Mouse (Mus musculus) mature B cell (primary cell): ENCODE results near the gene Klra17.
"Not testable (repeated sequence)": the region's sequence is repeated elsewhere in the genome, so short reads cannot be mapped to it uniquely, and the experiment has no call there.

ENCODE experiments used
- in situ Hi-C: fragments of 300-500 bp; cut with MboI; formaldehyde crosslinking; loops from 2 replicates; pipeline ENCODE4 v1.14.3; 2019

Klra17 gene

DNA sequence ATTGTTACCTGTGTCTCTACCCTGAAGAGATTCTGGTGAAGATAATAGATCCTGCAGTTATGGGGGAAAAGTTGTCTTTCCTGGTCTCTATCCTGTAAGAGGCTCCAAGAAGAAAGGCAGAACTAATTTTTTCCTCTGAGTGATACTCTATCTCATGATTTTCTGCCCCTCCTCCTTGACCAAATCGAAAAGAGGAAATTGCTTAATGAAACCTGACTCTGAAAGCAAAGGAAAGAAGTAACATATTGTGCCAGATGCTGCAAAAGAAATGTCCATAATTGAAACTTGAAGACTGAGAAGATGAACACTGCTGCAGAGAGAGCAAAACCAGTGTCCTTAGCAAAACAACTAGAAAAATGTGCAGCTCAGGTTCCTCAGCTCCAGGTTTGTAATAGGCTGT lies at the start of gene Klra17:
Gene Klra17, minus strand, starts transcription at position 124 of the 400 bp plus-strand sequence.
- in situ Hi-C loops = no loop called here

DNA sequence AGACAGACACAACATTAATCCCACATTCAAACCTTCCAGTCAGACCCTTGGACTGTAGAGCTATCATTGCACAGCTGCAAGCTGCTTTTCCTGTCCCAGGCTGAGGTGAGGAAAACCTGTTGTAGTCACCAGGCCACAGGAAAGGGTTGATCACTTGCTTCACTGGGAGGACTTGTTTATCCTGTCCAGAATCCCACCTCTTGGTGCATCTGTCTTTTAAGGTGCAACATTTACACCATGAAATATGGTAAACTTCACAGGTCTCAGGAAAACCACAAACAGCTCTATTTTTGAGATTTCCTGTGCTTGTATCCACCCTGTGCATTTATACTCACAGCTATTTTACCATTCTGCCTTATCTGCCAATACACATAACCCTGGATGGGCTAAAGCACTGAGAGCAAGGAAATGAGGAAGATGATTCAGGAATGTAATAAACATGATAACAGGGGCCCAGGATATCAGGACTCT lies 41.0 kb upstream of the Klra17 start, which contains the start of gene Klra5:
Gene Klra5, minus strand, starts transcription at position 175 of the 471 bp plus-strand sequence.
- in situ Hi-C loops = not testable (repeated sequence)

DNA sequence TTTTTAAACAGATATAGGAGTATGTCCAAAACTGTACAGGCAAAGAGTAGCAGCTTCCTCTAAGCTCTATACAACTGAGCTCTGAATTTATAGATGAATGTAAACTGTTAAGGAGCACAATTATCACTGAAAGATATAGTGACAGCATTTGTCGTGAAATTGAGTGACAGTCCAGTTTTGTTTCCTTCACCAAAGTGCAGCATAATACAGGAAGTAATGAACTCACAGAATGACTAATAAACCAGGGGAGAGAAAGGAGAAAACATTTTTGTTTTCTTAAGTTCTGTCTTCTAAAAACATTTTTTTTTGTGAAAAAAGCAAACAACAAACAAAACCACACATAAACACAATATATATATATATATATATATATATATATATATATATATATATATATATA lies 40.5 kb upstream of the Klra17 start:
- in situ Hi-C loops = no loop called here

DNA sequence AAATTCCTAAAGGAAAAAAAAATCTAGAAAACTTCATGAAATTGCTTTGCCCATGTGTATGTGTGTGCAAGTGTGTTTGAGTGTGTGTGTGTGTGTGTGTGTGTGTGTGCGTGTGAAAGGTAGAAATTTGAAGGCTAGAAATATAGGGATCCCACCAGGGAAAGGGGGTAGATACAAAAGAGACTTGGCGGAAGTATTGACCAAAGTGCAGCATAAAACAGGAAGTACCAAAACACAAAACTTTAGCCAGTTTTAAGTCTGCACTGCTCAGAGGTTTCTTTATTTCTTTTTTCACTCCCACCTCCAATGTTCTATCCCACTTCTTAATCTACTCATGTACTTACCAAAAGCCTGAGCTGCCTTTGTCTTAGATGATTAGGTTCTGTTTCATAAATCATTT lies 6.1 kb upstream of the Klra17 start:
- in situ Hi-C loops = no loop called here

DNA sequence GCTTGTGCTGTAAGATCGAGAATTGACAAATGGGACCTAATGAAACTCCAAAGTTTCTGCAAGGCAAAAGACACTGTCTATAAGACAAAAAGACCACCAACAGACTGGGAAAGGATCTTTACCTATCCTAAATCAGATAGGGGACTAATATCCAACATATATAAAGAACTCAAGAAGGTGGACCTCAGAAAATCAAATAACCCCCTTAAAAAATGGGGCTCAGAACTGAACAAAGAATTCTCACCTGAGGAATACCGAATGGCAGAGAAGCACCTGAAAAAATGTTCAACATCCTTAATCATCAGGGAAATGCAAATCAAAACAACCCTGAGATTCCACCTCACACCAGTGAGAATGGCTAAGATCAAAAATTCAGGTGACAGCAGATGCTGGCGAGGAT lies 14.1 kb downstream of the Klra17 start, which contains the start of gene Gm17631:
Gene Gm17631, plus strand, starts transcription at position 301 of the 400 bp plus-strand sequence.
- in situ Hi-C loops = not testable (repeated sequence)

DNA sequence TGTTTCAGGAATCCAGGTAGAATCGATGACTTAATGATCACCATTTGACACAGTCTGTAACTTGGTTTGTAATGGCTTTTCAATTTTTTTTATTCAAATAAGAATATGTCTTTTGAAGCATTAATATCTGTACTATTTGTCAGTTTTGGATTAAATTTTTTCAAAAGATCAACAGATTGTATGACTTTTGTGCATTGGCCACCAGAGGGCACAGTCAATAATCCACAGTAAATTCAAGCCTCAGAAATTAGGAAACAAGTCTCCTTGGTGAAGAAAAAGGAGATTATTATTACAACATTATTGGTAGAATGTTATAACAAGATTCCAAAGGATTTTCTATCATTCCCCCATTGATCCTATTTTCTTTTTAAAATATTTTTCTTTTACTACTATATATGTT lies 50.9 kb downstream of the Klra17 start:
- in situ Hi-C loops = no loop called here

DNA sequence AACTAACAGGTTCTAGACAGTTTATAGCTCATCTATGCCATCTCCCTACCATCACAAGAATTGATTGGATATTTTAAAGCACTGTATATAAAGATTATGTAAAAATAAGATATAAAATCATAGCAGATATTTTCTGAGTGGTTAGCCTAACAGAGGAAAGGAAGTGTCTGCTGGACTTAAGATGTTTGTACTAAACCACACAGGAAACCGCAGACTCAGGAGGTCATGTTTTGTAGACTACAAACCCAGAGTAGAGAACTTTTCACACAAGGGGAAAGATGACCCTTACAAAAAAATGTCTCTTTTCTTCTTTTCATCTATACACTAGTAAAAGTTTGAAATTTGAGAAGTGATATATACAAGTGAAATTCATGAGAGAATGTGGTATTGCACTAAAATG lies 52.5 kb downstream of the Klra17 start:
- in situ Hi-C loops = no loop called here

DNA sequence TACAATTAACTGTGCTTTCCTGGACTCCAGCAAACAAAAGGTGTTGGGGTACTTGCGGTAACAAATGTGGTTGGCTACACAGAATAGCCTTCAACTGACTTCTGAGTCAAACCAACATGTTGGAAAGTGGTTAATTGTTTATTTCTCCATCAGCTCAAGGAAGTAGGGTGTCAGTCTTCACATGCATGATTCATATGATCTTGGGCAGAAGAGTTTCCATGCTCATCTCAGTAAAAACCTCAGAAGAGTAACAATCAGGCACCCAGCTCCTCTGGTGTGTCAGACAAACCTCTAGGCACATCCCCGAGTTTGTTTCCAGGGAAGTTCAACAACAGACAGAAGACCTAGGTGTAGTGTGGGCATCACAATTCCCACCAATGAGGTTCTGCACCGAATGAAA lies 58.7 kb downstream of the Klra17 start:
- in situ Hi-C loops = no loop called here

DNA sequence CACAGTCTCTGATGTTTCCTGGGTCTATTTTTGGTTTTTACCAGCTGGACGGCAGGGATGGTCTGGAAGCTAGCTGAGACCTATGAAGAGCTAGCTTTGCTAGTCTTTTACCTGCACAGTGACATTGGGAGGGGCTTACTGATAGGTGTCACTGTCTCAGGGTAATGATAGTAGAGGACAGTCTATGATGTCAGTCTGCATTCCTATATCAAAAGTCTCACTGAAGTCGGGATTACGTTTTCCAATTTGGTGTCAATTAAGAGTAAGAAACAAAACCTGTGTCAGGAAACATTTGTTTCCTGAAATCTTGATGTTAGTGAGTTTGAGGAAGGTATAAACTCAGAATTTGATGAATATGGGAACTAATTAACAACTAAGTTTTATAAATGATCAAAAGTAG lies 92.3 kb downstream of the Klra17 start, which contains the start of gene Gm156:
Gene Gm156, minus strand, starts transcription at position 101 of the 400 bp plus-strand sequence.
- in situ Hi-C loops = not testable (repeated sequence)
